Mouse (Mus musculus): Measurements from ENCODE around the gene Lpin2. TPM values are rescaled to one million over a fixed set of nuclear protein-coding genes. Genes with fewer than 3 reads are reported as not detected.

Lpin2 gene
- polyA plus RNA-seq (2012; rRNA removed) (19.5 and 28.6 TPM in 2 replicates), polyA plus RNA-seq (2014; fragmentation: Nextera tagmentation; extraction: Ambion mirVana) (31.1 and 31.6 TPM in 2 replicates)

GRCm38 (mm10) chr17:71182211-71182721 is at the start of gene Lpin2:
Lpin2 (plus strand) TSS chr17:71182560.
- DNase-seq (ENCODE audit: low read depth in 3 of 3, low spot score in 3 of 3) (no peak), ATAC-seq (ENCODE audit: insufficient read depth) (no peak)
- peak within 1 kb of the TSS; percentile 95 for H3K4me2 ChIP-seq (ENCODE audit: low read depth)
- peak within 1 kb of the TSS; percentile 79 for H3K27ac ChIP-seq
- H3K4me1 ChIP-seq (replicated peaks; ENCODE audit: control insufficient read depth in 2 of 2, insufficient read depth in 2 of 2, low read length in 1 of 2), result peaks cover 39 to 50% of the 10 kb centered on the region in 2 experiments
- peak within 1 kb of the TSS; percentile 87 for H3K9ac ChIP-seq (replicated peaks)
- H3K27me3 ChIP-seq (ENCODE audit: control insufficient read depth, insufficient read depth, low read length), result no peaks in the 10 kb centered on the region
- no peaks in the 10 kb centered on the region for H3K9me3 ChIP-seq (ENCODE audit: control insufficient read depth, low read length)
- TF ChIP-seq EP300 (IDR thresholded peaks at IDR 0.05; ENCODE audit: low read depth) (no peak), CTCF (IDR thresholded peaks at IDR 0.05; ENCODE audit: low read depth) (no peak)
- peak within 1 kb of the TSS; percentile 75 to 76 for H3K4me3 ChIP-seq (ENCODE audit: insufficient read depth in 1 of 2, low read depth in 2 of 2, low read length in 2 of 2)
- no peaks in the 10 kb centered on the region for H3K36me3 ChIP-seq (replicated peaks; ENCODE audit: control insufficient read depth, insufficient read depth, low read depth)
- WGBS (ENCODE audit: insufficient replicate concordance), result 4% methylated on average over 6 of the region's 6 CpGs

- TF ChIP-seq CTCF (IDR thresholded peaks at IDR 0.05; ENCODE audit: low read depth) (no peak), EP300 (IDR thresholded peaks at IDR 0.05; ENCODE audit: low read depth) (no peak)
- DNase-seq (ENCODE audit: low read depth in 3 of 3, low spot score in 3 of 3), result no peak
- Histone ChIP-seq H3K36me3 (replicated peaks; ENCODE audit: control insufficient read depth, insufficient read depth, low read depth) (no peaks in the 10 kb centered on the region), H3K4me2 (ENCODE audit: low read depth) (no peak overlapping the region), H3K9me3 (ENCODE audit: control insufficient read depth, low read length) (no peaks in the 10 kb centered on the region), H3K4me1 (replicated peaks; ENCODE audit: control insufficient read depth in 2 of 2, insufficient read depth in 2 of 2, low read length in 1 of 2) (peaks cover 0 to 15% of the 10 kb centered on the region in 2 experiments; a peak in 2 of 4 replicates), H3K27me3 (ENCODE audit: control insufficient read depth, insufficient read depth, low read length) (no peaks in the 10 kb centered on the region), H3K27ac (no peak overlapping the region), H3K4me3 (ENCODE audit: insufficient read depth in 1 of 2, low read depth in 2 of 2, low read length in 2 of 2) (no peak overlapping the region), H3K9ac (replicated peaks) (no peak overlapping the region)
- no peak for ATAC-seq (ENCODE audit: insufficient read depth)
- 52% methylated on average over 11 of the region's 11 CpGs for WGBS (ENCODE audit: insufficient replicate concordance)
These were observed 49.4 kb upstream of the Lpin2 start for GRCm38 (mm10) chr17:71132856-71133439.

- WGBS (ENCODE audit: insufficient replicate concordance), result 73% methylated on average over 3 of the region's 3 CpGs
- peaks cover 0 to 15% of the 10 kb centered on the region in 2 experiments; a peak in 2 of 4 replicates for H3K4me1 ChIP-seq (replicated peaks; ENCODE audit: control insufficient read depth in 2 of 2, insufficient read depth in 2 of 2, low read length in 1 of 2)
- DNase-seq (ENCODE audit: low read depth in 3 of 3, low spot score in 3 of 3) (no peak), ATAC-seq (ENCODE audit: insufficient read depth) (no peak)
- H3K27ac ChIP-seq, result no peak overlapping the region
- H3K9me3 ChIP-seq (ENCODE audit: control insufficient read depth, low read length), result no peaks in the 10 kb centered on the region
- H3K4me2 ChIP-seq (ENCODE audit: low read depth), result no peak overlapping the region
- TF ChIP-seq CTCF (IDR thresholded peaks at IDR 0.05; ENCODE audit: low read depth) (no peak), EP300 (IDR thresholded peaks at IDR 0.05; ENCODE audit: low read depth) (no peak)
- H3K27me3 ChIP-seq (ENCODE audit: control insufficient read depth, insufficient read depth, low read length), result no peaks in the 10 kb centered on the region
- H3K4me3 ChIP-seq (ENCODE audit: insufficient read depth in 1 of 2, low read depth in 2 of 2, low read length in 2 of 2), result no peak overlapping the region
- H3K36me3 ChIP-seq (replicated peaks; ENCODE audit: control insufficient read depth, insufficient read depth, low read depth), result no peaks in the 10 kb centered on the region
- H3K9ac ChIP-seq (replicated peaks), result no peak overlapping the region
These were observed 47.9 kb upstream of the Lpin2 start for GRCm38 (mm10) chr17:71134441-71134955.

- ATAC-seq (ENCODE audit: insufficient read depth) (no peak), DNase-seq (ENCODE audit: low read depth in 3 of 3, low spot score in 3 of 3) (no peak)
- no peaks in the 10 kb centered on the region for H3K36me3 ChIP-seq (replicated peaks; ENCODE audit: control insufficient read depth, insufficient read depth, low read depth)
These were observed 47.3 kb upstream of the Lpin2 start for GRCm38 (mm10) chr17:71135108-71135507.

GRCm38 (mm10) chr17:71135866-71136265 is 46.5 kb upstream of the Lpin2 start:
- H3K4me2 ChIP-seq (ENCODE audit: low read depth), result no peak overlapping the region
- ATAC-seq (ENCODE audit: insufficient read depth), result no peak
- 63% methylated on average over 5 of the region's 5 CpGs for WGBS (ENCODE audit: insufficient replicate concordance)

More at GRCm38 (mm10) chr17:71135108-71135507, 47.3 kb upstream of the Lpin2 start:
- Histone ChIP-seq H3K4me1 (replicated peaks; ENCODE audit: control insufficient read depth in 2 of 2, insufficient read depth in 2 of 2, low read length in 1 of 2) (peaks cover 0 to 15% of the 10 kb centered on the region in 2 experiments; a peak in 2 of 4 replicates), H3K27me3 (ENCODE audit: control insufficient read depth, insufficient read depth, low read length) (no peaks in the 10 kb centered on the region), H3K9ac (replicated peaks) (no peak overlapping the region), H3K4me2 (ENCODE audit: low read depth) (no peak overlapping the region), H3K27ac (no peak overlapping the region), H3K4me3 (ENCODE audit: insufficient read depth in 1 of 2, low read depth in 2 of 2, low read length in 2 of 2) (no peak overlapping the region), H3K9me3 (ENCODE audit: control insufficient read depth, low read length) (no peaks in the 10 kb centered on the region)
- WGBS (ENCODE audit: insufficient replicate concordance), result 31% methylated on average over 5 of the region's 5 CpGs
- TF ChIP-seq EP300 (IDR thresholded peaks at IDR 0.05; ENCODE audit: low read depth), result no peak
- TF ChIP-seq CTCF (IDR thresholded peaks at IDR 0.05; ENCODE audit: low read depth), result no peak

More at GRCm38 (mm10) chr17:71135866-71136265, 46.5 kb upstream of the Lpin2 start:
- Histone ChIP-seq H3K9ac (replicated peaks) (no peak overlapping the region), H3K36me3 (replicated peaks; ENCODE audit: control insufficient read depth, insufficient read depth, low read depth) (no peaks in the 10 kb centered on the region), H3K4me1 (replicated peaks; ENCODE audit: control insufficient read depth in 2 of 2, insufficient read depth in 2 of 2, low read length in 1 of 2) (peaks cover 0 to 15% of the 10 kb centered on the region in 2 experiments; a peak in 2 of 4 replicates), H3K27me3 (ENCODE audit: control insufficient read depth, insufficient read depth, low read length) (no peaks in the 10 kb centered on the region), H3K9me3 (ENCODE audit: control insufficient read depth, low read length) (no peaks in the 10 kb centered on the region), H3K27ac (no peak overlapping the region), H3K4me3 (ENCODE audit: insufficient read depth in 1 of 2, low read depth in 2 of 2, low read length in 2 of 2) (no peak overlapping the region)
- TF ChIP-seq EP300 (IDR thresholded peaks at IDR 0.05; ENCODE audit: low read depth), result no peak
- TF ChIP-seq CTCF (IDR thresholded peaks at IDR 0.05; ENCODE audit: low read depth), result no peak
- no peak for DNase-seq (ENCODE audit: low read depth in 3 of 3, low spot score in 3 of 3)

All from liver, embryonic 14.5 days (tissue).